Mouse (Mus musculus): ENCODE data around the gene Gm10644.

The Gm10644 gene

DNA sequence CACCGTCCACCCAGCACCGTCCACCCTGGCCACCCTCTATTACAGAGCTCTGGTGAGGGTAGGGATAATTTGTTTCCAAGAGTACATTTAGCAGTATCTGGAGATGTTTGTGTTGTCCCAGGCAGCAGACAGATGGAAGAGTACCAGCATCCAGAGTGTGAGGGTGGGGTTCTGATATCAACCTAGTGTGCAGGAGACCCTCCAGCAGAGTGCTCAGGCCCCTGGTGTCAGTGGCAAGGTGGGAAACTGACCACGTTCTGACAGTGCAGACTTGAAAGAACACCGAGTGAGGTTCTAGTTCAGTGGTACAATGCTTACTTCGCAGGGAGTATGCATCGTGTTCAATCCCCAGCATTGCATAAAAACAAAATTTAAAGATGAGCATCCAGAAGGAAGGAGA lies 16.7 kb upstream of the Gm10644 start:
- TF ChIP-seq GATA4 (IDR thresholded peaks at IDR 0.05; ENCODE audit: insufficient replicate concordance, low read length), result no peak

DNA sequence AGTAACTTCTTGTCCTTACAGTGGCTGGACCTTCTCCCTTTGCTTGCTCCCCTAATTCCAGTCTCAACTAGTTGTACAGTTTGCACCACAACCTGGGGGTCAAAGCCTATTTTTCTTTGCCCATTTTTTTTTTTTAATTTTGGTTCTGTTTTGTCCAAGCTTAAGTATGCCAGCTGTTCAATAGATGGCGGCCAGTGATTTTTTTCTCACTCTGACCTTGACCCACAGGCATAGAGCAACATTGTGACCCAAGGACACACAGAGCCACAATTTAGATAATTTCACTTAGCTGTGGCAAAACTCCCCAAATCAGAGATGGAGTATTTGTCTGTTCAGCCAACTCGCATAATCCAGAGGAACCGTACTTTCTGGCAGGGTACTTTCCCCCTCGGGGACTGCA lies 16.1 kb upstream of the Gm10644 start:
- TF ChIP-seq GATA4 (IDR thresholded peaks at IDR 0.05; ENCODE audit: insufficient replicate concordance, low read length), result no peak

DNA sequence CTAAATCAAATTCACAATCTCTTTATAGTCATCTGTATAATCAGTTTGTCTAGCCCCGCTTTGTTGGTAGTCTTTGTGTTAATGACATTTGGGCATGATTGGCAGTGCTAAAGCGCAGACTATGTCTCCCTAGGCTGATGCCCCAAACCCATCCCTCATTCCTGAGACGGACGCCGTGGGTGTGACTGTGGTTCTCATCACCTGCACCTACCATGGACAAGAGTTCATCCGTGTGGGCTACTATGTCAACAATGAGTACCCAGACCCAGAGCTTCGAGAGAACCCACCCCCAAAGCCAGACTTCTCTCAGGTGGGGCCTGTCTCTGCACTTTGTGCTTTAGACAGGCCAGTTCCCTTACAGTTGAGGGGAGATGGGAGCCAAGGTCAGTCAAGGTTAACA lies 12.7 kb upstream of the Gm10644 start:
- TF ChIP-seq GATA4 (IDR thresholded peaks at IDR 0.05; ENCODE audit: insufficient replicate concordance, low read length), result no peak

- no peak for TF ChIP-seq GATA4 (IDR thresholded peaks at IDR 0.05; ENCODE audit: insufficient replicate concordance, low read length)
Observed at GRCm38 (mm10) chr8:83964015-83964765, 9.2 kb upstream of the Gm10644 start.

DNA sequence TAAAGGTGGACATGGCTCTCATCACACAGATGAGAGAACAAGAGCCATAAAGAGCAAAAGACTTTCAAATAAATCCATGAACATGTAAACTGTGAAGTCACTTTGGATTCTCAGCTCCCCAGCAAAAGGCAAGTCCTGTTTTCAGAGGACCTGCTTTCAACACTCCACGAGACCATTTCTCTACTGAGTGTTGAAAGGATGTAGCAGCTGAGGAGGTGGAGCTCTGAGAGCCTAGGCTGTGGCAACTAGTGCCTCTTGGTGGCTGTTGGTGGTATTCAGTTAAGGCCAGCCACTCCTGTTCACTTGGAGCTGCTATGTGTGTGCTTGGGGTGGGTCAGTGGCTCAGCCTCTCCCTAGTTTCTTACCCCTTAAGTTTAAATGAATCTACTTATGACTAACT lies 1.8 kb upstream of the Gm10644 start:
- TF ChIP-seq GATA4 (IDR thresholded peaks at IDR 0.05; ENCODE audit: insufficient replicate concordance, low read length), result no peak

GRCm38 (mm10) chr8:83955958-83956218 lies 883 bp upstream of the Gm10644 start:
- no peak for TF ChIP-seq GATA4 (IDR thresholded peaks at IDR 0.05; ENCODE audit: insufficient replicate concordance, low read length)

DNA sequence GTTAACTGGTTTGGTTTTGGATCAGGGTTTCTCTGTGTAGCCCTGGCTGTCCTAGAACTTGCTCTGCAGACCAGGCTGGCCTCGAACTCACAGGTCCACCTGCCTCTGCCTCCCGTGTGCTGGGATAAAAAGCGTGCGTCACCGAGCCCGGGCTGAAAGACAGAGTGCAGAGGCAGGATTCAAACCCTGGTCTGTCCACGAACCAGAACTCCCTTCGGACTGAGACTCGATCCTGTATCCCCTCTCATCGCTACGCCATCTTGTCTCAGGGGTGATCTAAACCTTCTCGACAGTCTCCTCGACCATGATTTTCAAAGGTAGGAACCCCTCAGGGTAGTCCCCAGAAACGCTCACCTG lies 278 bp downstream of the Gm10644 start:
- TF ChIP-seq GATA4 (IDR thresholded peaks at IDR 0.05; ENCODE audit: insufficient replicate concordance, low read length), result no peak

DNA sequence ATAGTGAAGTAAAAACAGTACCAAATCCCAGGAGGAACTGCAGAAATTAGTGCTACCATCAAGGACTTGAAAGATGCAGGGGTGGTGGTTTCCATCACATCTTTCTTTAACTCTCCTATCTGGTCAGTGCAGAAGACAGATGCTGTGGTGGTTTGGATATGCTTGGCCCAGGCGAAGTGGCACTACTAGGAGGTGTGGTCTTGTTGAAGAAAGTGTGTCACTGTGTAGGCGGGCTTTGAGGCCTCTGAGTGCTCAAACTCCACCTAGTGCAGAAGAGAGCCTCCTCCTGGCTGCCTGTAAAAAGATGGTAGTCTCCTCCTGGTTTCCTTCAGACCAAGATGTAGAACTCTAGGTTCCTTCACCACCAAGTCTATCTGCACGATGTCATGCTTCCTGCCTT lies 9.5 kb downstream of the Gm10644 start:
- TF ChIP-seq GATA4 (IDR thresholded peaks at IDR 0.05; ENCODE audit: insufficient replicate concordance, low read length), result no peak

DNA sequence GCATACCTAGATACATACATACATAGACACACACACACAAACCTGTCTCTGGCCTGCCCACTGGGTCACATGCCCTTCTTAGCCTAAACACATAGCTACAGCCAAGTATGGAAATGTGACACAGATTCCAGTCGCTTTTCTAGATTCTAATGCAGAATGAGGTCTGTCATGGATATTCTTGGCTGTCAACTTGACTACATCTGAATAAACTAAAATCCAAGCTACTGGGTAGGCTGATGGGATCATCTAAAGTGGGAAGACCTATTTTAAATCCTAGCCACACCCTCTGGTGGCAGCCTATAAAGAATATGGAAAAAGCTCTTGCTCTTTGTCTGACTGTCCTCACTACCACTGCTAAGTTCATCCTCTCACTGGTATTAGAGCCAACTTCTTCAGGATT lies 12.6 kb downstream of the Gm10644 start:
- TF ChIP-seq GATA4 (IDR thresholded peaks at IDR 0.05; ENCODE audit: insufficient replicate concordance, low read length), result no peak

- TF ChIP-seq GATA4 (IDR thresholded peaks at IDR 0.05; ENCODE audit: insufficient replicate concordance, low read length), result no peak
Observed at GRCm38 (mm10) chr8:83941066-83941677, 13.8 kb downstream of the Gm10644 start.

DNA sequence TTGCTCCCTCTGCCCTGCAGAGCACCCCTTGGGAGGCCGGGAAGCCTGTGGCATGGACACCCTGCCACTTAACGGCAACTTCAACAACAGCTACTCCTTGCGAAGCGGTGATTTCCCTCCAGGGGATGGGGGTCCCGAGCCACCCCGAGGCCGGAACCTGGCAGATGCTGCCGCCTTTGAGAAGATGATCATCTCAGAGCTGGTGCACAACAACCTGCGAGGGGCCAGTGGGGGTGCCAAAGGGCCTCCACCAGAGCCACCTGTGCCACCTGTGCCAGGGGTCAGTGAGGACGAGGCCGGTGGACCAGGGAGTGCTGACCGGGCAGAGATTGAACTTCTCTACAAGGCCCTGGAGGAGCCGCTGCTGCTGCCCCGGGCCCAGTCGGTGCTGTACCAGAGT lies 16.7 kb downstream of the Gm10644 start:
- TF ChIP-seq GATA4 (IDR thresholded peaks at IDR 0.05; ENCODE audit: insufficient replicate concordance, low read length), result no peak

- no peak for TF ChIP-seq GATA4 (IDR thresholded peaks at IDR 0.05; ENCODE audit: insufficient replicate concordance, low read length)
Observed at GRCm38 (mm10) chr8:83937645-83938044, 17.4 kb downstream of the Gm10644 start.

- TF ChIP-seq GATA4 (IDR thresholded peaks at IDR 0.05; ENCODE audit: insufficient replicate concordance, low read length), result no peak
Observed at GRCm38 (mm10) chr8:83935435-83935834, 19.6 kb downstream of the Gm10644 start.

- TF ChIP-seq GATA4 (IDR thresholded peaks at IDR 0.05; ENCODE audit: insufficient replicate concordance, low read length), result no peak
Observed at GRCm38 (mm10) chr8:83934994-83935393, 20.0 kb downstream of the Gm10644 start.

- no peak for TF ChIP-seq GATA4 (IDR thresholded peaks at IDR 0.05; ENCODE audit: insufficient replicate concordance, low read length)
Observed at GRCm38 (mm10) chr8:83934222-83934621, 20.8 kb downstream of the Gm10644 start.

GRCm38 (mm10) chr8:83926266-83926665 lies 28.7 kb downstream of the Gm10644 start:
- TF ChIP-seq GATA4 (IDR thresholded peaks at IDR 0.05; ENCODE audit: insufficient replicate concordance, low read length), result no peak

GRCm38 (mm10) chr8:83924585-83924984 lies 30.4 kb downstream of the Gm10644 start:
- TF ChIP-seq GATA4 (IDR thresholded peaks at IDR 0.05; ENCODE audit: insufficient replicate concordance, low read length), result no peak

Measured in liver, adult (tissue).